Mouse (Mus musculus): ENCODE measurements at regions not wholly inside any gene's neighbourhood (a gene's known extent, or its start where the extent isn't known, plus 50 kb on each side); places are given as distances from the start of the nearest gene placed in this dataset.

GRCm38 (mm10) chr16:29945376-29945890, 118.8 kb upstream of the Hes1 start:
- H3K9me3 ChIP-seq (ENCODE audit: control insufficient read depth, low read length) = no peaks in the 10 kb centered on the region
- H3K9ac ChIP-seq (ENCODE audit: low read depth, low read length) = peak overlapping the region; percentile 50
- peak overlapping the region; percentile 57 for H3K4me2 ChIP-seq (ENCODE audit: low read depth, low read length)
- H3K4me1 ChIP-seq (ENCODE audit: control insufficient read depth, insufficient read depth, low read length) = peaks cover 24% of the 10 kb centered on the region
- no peaks in the 10 kb centered on the region for H3K36me3 ChIP-seq (ENCODE audit: control insufficient read depth, insufficient read depth, low read length)
- 6% methylated on average over 9 of the region's 9 CpGs for WGBS
- no peaks in the 10 kb centered on the region for H3K27me3 ChIP-seq (replicated peaks; ENCODE audit: control insufficient read depth, insufficient read depth, low read length)
- ATAC-seq (ENCODE audit: low read depth) (no peak), DNase-seq (ENCODE audit: low spot score) (no peak)
- peak overlapping the region; percentile 34 for H3K4me3 ChIP-seq (ENCODE audit: low read depth, low read length)
- H3K27ac ChIP-seq (replicated peaks; ENCODE audit: low read depth, low read length) = peak overlapping the region; percentile 73

DNA sequence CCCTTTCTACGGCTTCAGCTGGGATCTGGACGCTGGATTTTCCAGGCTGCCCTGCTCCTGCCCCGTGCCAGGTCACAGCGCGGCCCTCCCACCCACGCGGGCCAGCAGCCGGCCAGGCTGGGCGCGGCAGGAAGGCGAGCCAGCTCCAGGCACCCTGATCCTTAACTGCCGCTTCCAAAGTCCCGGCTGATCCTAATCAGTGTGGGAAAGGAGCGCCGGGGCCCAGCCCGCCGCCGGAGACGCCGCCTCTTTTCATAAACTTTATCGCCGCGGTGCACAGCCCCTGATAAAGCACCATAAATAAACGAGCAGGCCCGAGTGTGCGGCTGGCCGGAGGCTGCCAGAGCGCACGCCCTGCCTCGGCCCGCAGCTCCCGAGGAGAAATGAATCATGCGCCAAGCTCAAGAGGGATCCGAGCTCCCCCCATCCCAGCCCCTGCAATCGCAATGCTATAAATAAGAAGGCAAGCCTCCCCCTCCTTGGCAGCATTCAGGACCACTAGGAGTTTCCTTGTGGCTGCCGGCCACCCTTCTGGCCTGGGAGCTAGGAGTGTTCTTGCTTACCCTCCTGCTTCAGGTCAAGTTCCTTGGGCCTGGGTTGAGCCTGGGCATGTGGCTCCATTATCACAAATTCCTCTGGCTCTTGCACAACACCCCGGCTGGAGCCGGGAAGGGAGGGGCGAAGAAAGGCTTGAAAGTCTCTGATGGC, 118.1 kb upstream of the Hes1 start:
- ATAC-seq (ENCODE audit: low read depth) = peak; percentile 86

GRCm38 (mm10) chr16:29946966-29947365, 117.2 kb upstream of the Hes1 start:
- DNase-seq (ENCODE audit: low spot score) (peak; percentile 59), ATAC-seq (ENCODE audit: low read depth) (peak; percentile 3; the same call in 1 of the 2 replicates)
- Histone ChIP-seq H3K4me1 (ENCODE audit: control insufficient read depth, insufficient read depth, low read length) (peaks cover 16% of the 10 kb centered on the region), H3K9ac (ENCODE audit: low read depth, low read length) (no peak overlapping the region), H3K27ac (replicated peaks; ENCODE audit: low read depth, low read length) (0 out of 2 replicates have a peak overlapping the region, but pooled peaks have one; percentile 10), H3K27me3 (replicated peaks; ENCODE audit: control insufficient read depth, insufficient read depth, low read length) (no peaks in the 10 kb centered on the region), H3K9me3 (ENCODE audit: control insufficient read depth, low read length) (no peaks in the 10 kb centered on the region), H3K4me3 (ENCODE audit: low read depth, low read length) (no peak overlapping the region), H3K36me3 (ENCODE audit: control insufficient read depth, insufficient read depth, low read length) (no peaks in the 10 kb centered on the region), H3K4me2 (ENCODE audit: low read depth, low read length) (no peak overlapping the region)
- 67% methylated on average over 5 of the region's 5 CpGs for WGBS

More for the DNA sequence above, 118.1 kb upstream of the Hes1 start:
- no peaks in the 10 kb centered on the region for H3K36me3 ChIP-seq (ENCODE audit: control insufficient read depth, insufficient read depth, low read length)
- H3K27ac ChIP-seq (replicated peaks; ENCODE audit: low read depth, low read length) = peak overlapping the region; percentile 73
- H3K4me1 ChIP-seq (ENCODE audit: control insufficient read depth, insufficient read depth, low read length) = peaks cover 18% of the 10 kb centered on the region
- DNase-seq (ENCODE audit: low spot score) = peak; percentile 89
- WGBS = 3% methylated on average over 29 of the region's 39 CpGs
- no peaks in the 10 kb centered on the region for H3K27me3 ChIP-seq (replicated peaks; ENCODE audit: control insufficient read depth, insufficient read depth, low read length)
- H3K4me2 ChIP-seq (ENCODE audit: low read depth, low read length) = peak overlapping the region; percentile 57
- H3K4me3 ChIP-seq (ENCODE audit: low read depth, low read length) = peak overlapping the region; percentile 34
- H3K9me3 ChIP-seq (ENCODE audit: control insufficient read depth, low read length) = no peaks in the 10 kb centered on the region
- H3K9ac ChIP-seq (ENCODE audit: low read depth, low read length) = peak overlapping the region; percentile 50

DNA sequence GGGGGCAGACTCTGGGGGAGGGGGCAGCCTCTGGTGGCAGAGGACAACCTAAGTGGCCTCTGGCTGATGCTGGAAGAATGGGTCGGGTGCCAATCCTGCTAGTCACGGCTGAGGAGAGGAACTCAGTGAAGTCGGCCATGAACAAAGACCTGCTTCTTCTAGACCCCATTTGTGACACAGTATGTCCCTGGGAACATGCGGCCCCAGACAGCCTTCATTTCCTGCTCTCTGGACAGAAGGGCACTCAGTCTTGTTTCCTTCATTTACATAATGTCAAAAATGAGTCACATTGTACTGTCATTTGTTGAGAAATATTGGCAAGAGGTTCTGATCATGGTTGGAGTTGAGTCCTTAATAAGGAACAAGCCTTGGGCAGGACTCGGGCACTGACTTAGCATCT, 116.5 kb upstream of the Hes1 start:
- Histone ChIP-seq H3K4me2 (ENCODE audit: low read depth, low read length) (no peak overlapping the region), H3K4me1 (ENCODE audit: control insufficient read depth, insufficient read depth, low read length) (peaks cover 16% of the 10 kb centered on the region), H3K4me3 (ENCODE audit: low read depth, low read length) (no peak overlapping the region), H3K27me3 (replicated peaks; ENCODE audit: control insufficient read depth, insufficient read depth, low read length) (no peaks in the 10 kb centered on the region), H3K27ac (replicated peaks; ENCODE audit: low read depth, low read length) (no peak overlapping the region), H3K9me3 (ENCODE audit: control insufficient read depth, low read length) (no peaks in the 10 kb centered on the region), H3K9ac (ENCODE audit: low read depth, low read length) (no peak overlapping the region), H3K36me3 (ENCODE audit: control insufficient read depth, insufficient read depth, low read length) (no peaks in the 10 kb centered on the region)
- 45% methylated on average over 5 of the region's 5 CpGs for WGBS
- ATAC-seq (ENCODE audit: low read depth) = no peak
- no peak for DNase-seq (ENCODE audit: low spot score)

DNA sequence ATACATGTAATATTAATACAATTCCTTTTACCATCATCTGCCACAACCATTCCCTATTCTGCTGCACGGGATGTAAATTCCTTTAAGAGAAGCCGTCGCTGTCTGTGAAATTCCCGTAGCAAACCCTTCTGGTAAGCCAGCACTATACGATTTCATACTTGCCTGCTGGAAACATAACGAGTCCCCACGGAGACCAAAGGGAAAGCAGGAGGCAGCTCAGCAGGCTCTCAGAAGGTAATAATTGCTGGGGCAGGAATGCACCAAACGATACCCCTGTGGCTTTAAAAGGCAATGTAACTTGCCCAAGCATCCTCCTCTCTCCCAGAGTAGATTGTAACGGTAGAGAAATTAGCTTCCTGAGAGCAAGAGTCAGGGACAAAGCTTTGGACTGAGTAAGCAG, 114.0 kb upstream of the Hes1 start:
- WGBS = 13% methylated on average over 9 of the region's 9 CpGs
- Histone ChIP-seq H3K4me2 (ENCODE audit: low read depth, low read length) (no peak overlapping the region), H3K9me3 (ENCODE audit: control insufficient read depth, low read length) (no peaks in the 10 kb centered on the region), H3K36me3 (ENCODE audit: control insufficient read depth, insufficient read depth, low read length) (no peaks in the 10 kb centered on the region), H3K9ac (ENCODE audit: low read depth, low read length) (no peak overlapping the region), H3K27ac (replicated peaks; ENCODE audit: low read depth, low read length) (no peak overlapping the region), H3K4me3 (ENCODE audit: low read depth, low read length) (no peak overlapping the region), H3K27me3 (replicated peaks; ENCODE audit: control insufficient read depth, insufficient read depth, low read length) (no peaks in the 10 kb centered on the region), H3K4me1 (ENCODE audit: control insufficient read depth, insufficient read depth, low read length) (peaks cover 19% of the 10 kb centered on the region; the same call in 1 of the 2 replicates)
- peak; percentile 67 for DNase-seq (ENCODE audit: low spot score)
- no peak for ATAC-seq (ENCODE audit: low read depth)

DNA sequence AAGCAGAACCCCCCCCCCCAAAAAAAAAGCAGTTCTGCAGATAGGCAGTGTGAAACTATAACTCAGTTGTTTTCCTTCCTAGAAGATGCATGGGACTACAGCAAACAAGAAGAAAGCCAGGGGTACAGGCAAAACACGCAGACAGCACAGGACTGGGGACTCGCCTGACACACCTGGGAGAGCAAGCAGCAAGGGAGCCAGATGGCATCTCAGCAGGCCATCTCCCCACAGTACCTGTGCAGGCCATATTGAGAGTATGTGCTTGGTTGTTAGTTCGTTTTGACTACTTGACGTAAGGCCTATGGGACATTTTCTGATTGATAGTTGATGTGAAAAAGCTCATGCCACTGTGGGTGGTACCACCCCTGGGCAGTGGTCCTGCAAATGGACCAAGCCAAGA, 113.4 kb upstream of the Hes1 start:
- Histone ChIP-seq H3K9me3 (ENCODE audit: control insufficient read depth, low read length) (no peaks in the 10 kb centered on the region), H3K36me3 (ENCODE audit: control insufficient read depth, insufficient read depth, low read length) (no peaks in the 10 kb centered on the region), H3K9ac (ENCODE audit: low read depth, low read length) (no peak overlapping the region), H3K4me1 (ENCODE audit: control insufficient read depth, insufficient read depth, low read length) (peaks cover 13% of the 10 kb centered on the region; the same call in 1 of the 2 replicates), H3K27me3 (replicated peaks; ENCODE audit: control insufficient read depth, insufficient read depth, low read length) (no peaks in the 10 kb centered on the region), H3K4me2 (ENCODE audit: low read depth, low read length) (no peak overlapping the region), H3K4me3 (ENCODE audit: low read depth, low read length) (no peak overlapping the region), H3K27ac (replicated peaks; ENCODE audit: low read depth, low read length) (no peak overlapping the region)
- WGBS = 93% methylated on average over 4 of the region's 4 CpGs
- no peak for DNase-seq (ENCODE audit: low spot score)
- no peak for ATAC-seq (ENCODE audit: low read depth)

- DNase-seq (ENCODE audit: low spot score) (no peak), ATAC-seq (ENCODE audit: low read depth) (no peak)
- no peaks in the 10 kb centered on the region for H3K36me3 ChIP-seq (ENCODE audit: control insufficient read depth, insufficient read depth, low read length)
- no peak overlapping the region for H3K27ac ChIP-seq (replicated peaks; ENCODE audit: low read depth, low read length)
- peaks cover 11% of the 10 kb centered on the region; the same call in 1 of the 2 replicates for H3K4me1 ChIP-seq (ENCODE audit: control insufficient read depth, insufficient read depth, low read length)
- H3K4me2 ChIP-seq (ENCODE audit: low read depth, low read length) = no peak overlapping the region
- WGBS = 69% methylated on average over 10 of the region's 10 CpGs
- H3K4me3 ChIP-seq (ENCODE audit: low read depth, low read length) = no peak overlapping the region
- no peaks in the 10 kb centered on the region for H3K9me3 ChIP-seq (ENCODE audit: control insufficient read depth, low read length)
- H3K9ac ChIP-seq (ENCODE audit: low read depth, low read length) = no peak overlapping the region
- no peaks in the 10 kb centered on the region for H3K27me3 ChIP-seq (replicated peaks; ENCODE audit: control insufficient read depth, insufficient read depth, low read length)
Observed at GRCm38 (mm10) chr16:29954700-29955099, 109.5 kb upstream of the Hes1 start.

DNA sequence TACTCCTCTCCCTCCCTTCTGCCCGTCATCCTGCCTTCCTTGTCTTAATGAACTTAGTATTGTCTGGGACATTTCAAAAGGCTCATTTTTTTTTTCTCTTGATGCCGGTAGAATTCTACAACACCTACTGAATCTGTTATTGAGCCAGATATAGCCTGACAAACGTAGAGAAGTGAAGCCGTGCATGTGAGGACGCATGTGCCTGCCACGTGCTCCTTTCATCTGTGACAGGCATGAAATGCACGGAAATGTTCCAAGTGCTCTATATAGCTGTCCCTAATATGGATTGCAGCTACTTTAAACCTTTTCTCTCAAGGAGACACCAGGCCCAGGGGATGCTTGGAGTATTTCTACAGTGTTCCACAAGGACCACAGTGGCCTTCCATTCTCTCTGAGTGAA, 107.3 kb upstream of the Hes1 start:
- DNase-seq (ENCODE audit: low spot score) (peak; percentile 33), ATAC-seq (ENCODE audit: low read depth) (no peak)
- 53% methylated on average over 7 of the region's 7 CpGs for WGBS
- H3K27ac ChIP-seq (replicated peaks; ENCODE audit: low read depth, low read length) = no peak overlapping the region
- H3K4me2 ChIP-seq (ENCODE audit: low read depth, low read length) = no peak overlapping the region
- H3K36me3 ChIP-seq (ENCODE audit: control insufficient read depth, insufficient read depth, low read length) = no peaks in the 10 kb centered on the region
- peaks cover 16% of the 10 kb centered on the region for H3K4me1 ChIP-seq (ENCODE audit: control insufficient read depth, insufficient read depth, low read length)
- H3K9me3 ChIP-seq (ENCODE audit: control insufficient read depth, low read length) = no peaks in the 10 kb centered on the region
- H3K9ac ChIP-seq (ENCODE audit: low read depth, low read length) = no peak overlapping the region
- H3K4me3 ChIP-seq (ENCODE audit: low read depth, low read length) = no peak overlapping the region
- H3K27me3 ChIP-seq (replicated peaks; ENCODE audit: control insufficient read depth, insufficient read depth, low read length) = no peaks in the 10 kb centered on the region

All from embryonic facial prominence, embryonic 14.5 days (tissue).